Mouse (Mus musculus) liver, embryonic 12.5 days (tissue): ENCODE measurements around the gene Slc5a1. TPM values are rescaled to one million over a fixed set of nuclear protein-coding genes. Genes with fewer than 3 reads are reported as not detected.

ENCODE experiments used
- polyA plus RNA-seq: library from polyadenylated mRNA; unstranded; fragments of >200 nt; fragmentation: Nextera tagmentation; extraction: Ambion mirVana; gene quantifications from 2 replicates; pipeline ENCODE4 v1.2.1, GENCODE M21; 2016

The Slc5a1 gene
- polyA plus RNA-seq, 1 experiment from 2014 or later = not detected

Other genes with a start within 250 kb of the Slc5a1 start
- gene Prr14l, start 250.0 kb upstream of the Slc5a1 start, polyA plus RNA-seq = 15.0 and 15.3 TPM in 2 replicates
- gene Depdc5, start 240.5 kb upstream of the Slc5a1 start, polyA plus RNA-seq = 14.3 and 14.4 TPM in 2 replicates
- gene Ywhah, start 85.4 kb upstream of the Slc5a1 start, polyA plus RNA-seq = 282 and 294 TPM in 2 replicates
- 4.8 and 5.4 TPM in 2 replicates for gene Spon2, start 114.2 kb downstream of the Slc5a1 start, polyA plus RNA-seq
- 279 and 296 TPM in 2 replicates for gene Ctbp1, start 170.8 kb downstream of the Slc5a1 start, polyA plus RNA-seq
- gene Maea, start 231.3 kb downstream of the Slc5a1 start, polyA plus RNA-seq = 64.2 and 67.7 TPM in 2 replicates